Mouse (Mus musculus) ES-E14 (cell line): ENCODE measurements at regions not wholly inside any gene's neighbourhood (a gene's known extent, or its start where the extent isn't known, plus 50 kb on each side); places are given as distances from the start of the nearest gene placed in this dataset.

Experiments
- HCFC1 ChIP-seq: IDR thresholded peaks from 2 replicates; pipeline ENCODE4 v1.6.1; 2012; ENCODE audit warnings: low read length, inconsistent platforms, borderline replicate concordance; ENCODE audit not compliant: insufficient read depth
- MAFK ChIP-seq: IDR thresholded peaks from 2 replicates; pipeline ENCODE4 v1.6.1; 2014; ENCODE audit warnings: mild to moderate bottlenecking, low read depth, low read length, inconsistent platforms; ENCODE audit not compliant: insufficient read depth
- ZNF384 ChIP-seq: IDR thresholded peaks from 2 replicates; pipeline ENCODE4 v1.6.1; 2012; ENCODE audit warnings: low read depth, low read length, inconsistent platforms

- no peak for TF ChIP-seq HCFC1
- no peak for TF ChIP-seq ZNF384
- TF ChIP-seq MAFK: no peak
Measured at GRCm38 (mm10) chr5:76427581-76427980, 56.3 kb upstream of the Gm7271 start.
